Mouse (Mus musculus): ENCODE results near the gene Troap.

Troap gene

DNA sequence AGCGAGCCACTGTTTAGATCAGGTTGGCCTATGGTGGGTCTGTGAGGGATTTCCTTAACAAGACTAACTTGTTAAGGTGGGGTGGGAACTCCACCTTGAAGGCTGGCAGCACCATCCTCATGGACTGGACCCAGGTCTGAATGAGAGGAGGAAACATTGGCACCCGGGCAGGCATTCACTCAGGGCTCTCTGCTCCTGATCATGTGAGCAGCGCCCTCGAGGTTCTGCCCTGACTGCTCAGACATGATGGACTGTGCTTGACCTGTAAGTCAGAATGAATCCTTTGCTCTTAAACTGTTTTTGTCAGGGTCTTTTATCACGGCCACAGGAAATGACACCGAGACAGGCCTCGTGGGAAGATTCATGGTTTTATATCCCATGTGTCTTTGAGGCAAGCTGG lies 30.9 kb downstream of the Troap start:
- in situ Hi-C loops (cut with MboI; ENCODE audit: unreplicated experiment in 2 of 2): loop anchor here in 1 of 2 experiments (10.0 kb wide), 1 partner anchor 210 kb away; the partner anchor contains the start of genes Dhh and Rhebl1

DNA sequence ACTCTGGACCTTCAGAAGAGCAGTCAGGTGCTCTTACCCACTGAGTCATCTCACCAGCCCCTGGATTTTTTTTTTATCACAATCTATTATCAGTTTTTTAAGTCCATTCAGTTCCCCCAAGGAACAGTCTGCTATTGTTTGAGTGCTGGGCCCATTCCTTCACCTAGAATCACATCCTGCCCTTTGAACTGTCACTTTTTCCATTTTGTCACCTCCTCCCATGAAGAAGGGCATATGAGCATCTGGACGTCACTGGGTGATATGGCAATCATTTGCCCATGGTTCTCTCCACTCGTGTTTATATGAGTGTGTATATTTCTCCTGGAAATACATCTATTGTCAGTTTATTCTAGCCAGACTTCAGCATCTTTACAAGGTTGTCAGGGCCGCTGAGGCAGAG lies 33.5 kb downstream of the Troap start:
- in situ Hi-C loops (cut with MboI; ENCODE audit: unreplicated experiment in 2 of 2): loop anchor here in 1 of 2 experiments (10.0 kb wide), 1 partner anchor 213 kb away; the partner anchor contains the start of genes Dhh and Rhebl1

GRCm38 (mm10) chr15:99111139-99111538 lies 36.8 kb downstream of the Troap start:
- in situ Hi-C loops (cut with MboI; ENCODE audit: unreplicated experiment in 2 of 2): no loop called here

- in situ Hi-C loops (cut with MboI; ENCODE audit: unreplicated experiment in 2 of 2): no loop called here
Measured at GRCm38 (mm10) chr15:99111809-99112208, 37.4 kb downstream of the Troap start.

DNA sequence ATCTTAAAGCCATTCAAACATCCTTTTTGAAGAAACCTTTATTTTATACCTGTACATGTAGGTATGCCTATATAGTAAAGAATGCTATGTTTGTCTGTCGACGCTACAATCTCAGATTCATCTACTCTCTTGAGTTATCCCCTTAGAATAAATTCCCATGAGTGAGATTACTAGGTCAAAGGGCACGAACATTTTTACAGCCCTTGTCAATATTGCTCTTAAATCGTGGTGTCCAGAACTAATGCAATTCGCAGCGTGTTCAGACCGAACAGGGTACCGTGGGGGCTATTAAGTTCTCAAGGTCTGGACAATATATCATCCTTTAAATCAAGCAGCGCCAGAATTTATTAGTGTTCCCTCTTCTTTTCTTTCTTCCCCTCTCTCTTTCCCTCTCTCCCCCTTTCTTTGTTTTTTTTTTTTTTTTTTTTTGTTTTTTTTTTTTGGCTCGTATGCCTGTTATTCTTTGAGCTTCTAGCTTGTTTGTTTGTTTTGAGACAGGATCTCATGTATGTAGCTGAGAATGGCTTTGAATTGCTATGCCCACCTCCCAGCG lies 38.5 kb downstream of the Troap start:
- in situ Hi-C loops (cut with MboI; ENCODE audit: unreplicated experiment in 2 of 2): no loop called here

DNA sequence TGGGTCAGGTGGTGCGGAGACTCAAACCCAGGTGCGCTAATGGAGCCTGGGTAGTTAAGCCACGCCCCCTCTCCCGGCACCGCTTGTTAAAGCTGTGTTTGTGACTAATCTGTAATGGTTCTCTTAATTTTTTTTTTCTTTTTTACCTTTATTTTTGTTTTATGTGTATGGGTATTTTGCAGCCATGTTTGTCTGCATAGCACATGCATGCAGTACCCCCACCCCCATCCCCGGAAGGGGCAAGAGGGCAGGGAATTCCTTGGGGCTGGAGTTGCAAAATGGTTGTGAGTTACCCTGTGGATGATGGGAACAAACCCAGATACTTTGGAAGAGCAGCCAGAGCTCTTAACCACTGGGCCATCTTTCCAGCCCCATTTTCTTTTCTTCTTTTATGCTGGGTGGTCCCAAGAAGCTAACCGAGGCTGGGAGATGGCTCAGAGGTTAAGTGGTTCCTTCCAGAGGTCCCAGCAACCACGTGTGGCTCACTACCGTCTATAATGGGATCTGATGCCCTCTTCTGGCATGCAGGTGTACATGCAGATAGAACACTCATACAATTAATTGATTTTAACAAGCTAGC lies 39.1 kb downstream of the Troap start:
- in situ Hi-C loops (cut with MboI; ENCODE audit: unreplicated experiment in 2 of 2): no loop called here

DNA sequence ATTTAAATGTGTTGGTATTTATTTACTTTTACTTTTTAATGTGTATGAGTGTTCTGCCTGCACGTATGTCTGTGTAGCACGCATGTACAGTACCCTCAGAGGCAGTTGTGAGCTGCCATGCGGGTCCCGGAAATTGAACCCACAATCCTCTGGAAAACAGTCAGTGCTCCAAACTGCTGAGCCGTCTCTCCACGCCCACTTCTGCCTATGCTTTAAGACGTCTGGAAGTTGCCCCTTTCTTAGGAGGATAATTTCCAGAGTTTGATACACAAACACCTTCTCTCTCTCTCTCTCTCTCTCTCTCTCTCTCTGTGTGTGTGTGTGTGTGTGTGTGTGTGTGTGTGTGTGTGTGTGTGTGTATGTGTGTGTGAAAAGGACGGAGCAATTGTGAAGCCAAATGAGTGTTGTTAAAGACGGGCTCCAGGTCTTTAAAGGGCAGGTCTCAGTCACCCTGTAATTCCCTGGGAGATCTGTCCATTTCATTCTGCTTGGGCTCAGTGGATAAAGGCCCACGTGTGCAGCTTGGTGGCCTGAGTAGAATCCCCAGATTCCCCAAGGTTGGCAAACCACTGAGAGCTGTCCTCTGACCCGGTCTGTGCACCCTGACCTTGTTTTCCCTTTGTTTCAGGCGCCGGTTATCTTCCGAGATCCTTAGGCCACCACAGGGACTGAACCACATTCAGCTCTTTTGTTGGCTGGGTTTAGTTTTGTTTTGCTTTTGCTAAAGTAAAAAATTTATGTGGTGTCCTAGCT lies 40.1 kb downstream of the Troap start:
- in situ Hi-C loops (cut with MboI; ENCODE audit: unreplicated experiment in 2 of 2): no loop called here

- in situ Hi-C loops (cut with MboI; ENCODE audit: unreplicated experiment in 2 of 2): no loop called here
Measured at GRCm38 (mm10) chr15:99115065-99115423, 40.7 kb downstream of the Troap start.

DNA sequence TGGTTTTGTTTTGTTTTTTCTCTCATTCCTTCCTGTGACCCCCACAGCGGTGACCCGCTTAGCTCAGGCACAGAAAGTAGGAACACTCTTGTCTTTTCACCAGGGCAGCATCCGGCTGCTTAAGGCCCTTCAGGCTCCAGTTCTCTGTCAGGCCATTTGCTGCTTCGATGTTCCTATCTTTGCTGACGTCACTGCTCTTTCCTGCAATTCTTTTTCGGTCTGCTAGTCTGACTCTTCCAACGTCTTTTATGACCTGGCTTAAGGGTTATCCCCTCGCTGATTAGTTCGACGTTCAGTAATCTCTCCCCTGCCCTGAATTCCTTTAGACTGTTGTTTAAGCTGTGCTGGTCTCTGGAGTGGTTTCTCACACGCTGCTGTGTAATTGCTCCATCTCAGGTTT lies 42.2 kb downstream of the Troap start:
- in situ Hi-C loops (cut with MboI; ENCODE audit: unreplicated experiment in 2 of 2): no loop called here

DNA sequence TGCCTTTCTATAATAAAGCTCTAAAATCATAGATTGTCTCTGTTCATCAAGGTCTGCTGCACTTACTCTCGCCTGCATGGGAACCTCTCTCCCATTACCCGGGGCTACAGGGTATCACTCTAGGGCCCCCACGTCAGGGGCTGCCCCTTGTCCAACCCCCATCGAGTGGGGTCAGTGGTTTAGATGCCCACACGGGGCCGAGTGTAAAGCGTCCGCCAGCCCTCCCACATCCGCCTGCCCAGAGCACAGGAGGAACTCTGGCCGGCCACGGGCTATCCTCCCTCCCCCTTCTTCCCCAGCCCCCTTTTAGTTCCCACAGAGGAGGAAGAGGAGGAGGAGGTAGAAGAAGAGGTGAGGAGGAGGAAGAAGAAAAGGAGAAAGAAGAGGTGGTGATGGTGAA lies 46.4 kb downstream of the Troap start:
- in situ Hi-C loops (cut with MboI; ENCODE audit: unreplicated experiment in 2 of 2): no loop called here

DNA sequence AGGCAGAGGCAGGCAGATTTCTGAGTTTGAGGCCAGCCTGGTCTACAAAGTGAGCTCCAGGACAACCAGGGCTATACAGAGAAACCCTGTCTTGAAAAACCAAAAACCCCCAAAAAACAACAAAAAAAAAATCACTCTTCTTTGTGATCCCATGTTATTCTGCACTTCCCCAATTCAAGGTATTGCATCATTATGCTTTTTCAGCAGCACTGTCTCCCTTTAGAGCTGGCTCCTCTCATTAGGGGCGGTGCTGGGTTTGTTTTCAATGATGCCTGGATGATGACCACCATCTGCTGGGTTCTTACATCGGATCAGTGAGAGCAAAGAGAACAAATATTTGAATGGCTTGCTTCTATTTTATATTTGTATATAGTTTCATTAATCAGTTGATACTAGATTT lies 48.3 kb downstream of the Troap start:
- in situ Hi-C loops (cut with MboI; ENCODE audit: unreplicated experiment in 2 of 2): no loop called here

DNA sequence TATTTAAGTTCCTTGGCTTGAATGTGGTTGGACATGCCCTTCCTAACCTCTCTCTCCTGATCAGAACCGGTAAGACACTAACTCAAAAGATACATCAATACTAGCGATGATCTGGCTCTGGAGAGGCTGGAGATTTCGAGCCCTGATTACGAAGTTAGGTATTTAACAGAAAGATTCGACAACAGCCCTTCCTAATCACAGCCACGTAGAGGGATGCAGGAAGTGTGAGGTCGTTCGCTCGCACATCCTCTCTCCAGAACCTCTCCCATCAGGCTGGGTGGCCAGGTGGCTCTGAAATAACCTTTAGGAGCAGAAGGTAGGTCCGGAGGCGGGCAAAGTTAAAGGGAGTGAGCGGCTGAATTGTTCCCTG lies 51.3 kb downstream of the Troap start, which contains the start of gene Spats2:
Spats2 (plus strand) TSS at position 206 of the 370 bp plus-strand sequence.
- in situ Hi-C loops (cut with MboI; ENCODE audit: unreplicated experiment in 2 of 2): no loop called here

DNA sequence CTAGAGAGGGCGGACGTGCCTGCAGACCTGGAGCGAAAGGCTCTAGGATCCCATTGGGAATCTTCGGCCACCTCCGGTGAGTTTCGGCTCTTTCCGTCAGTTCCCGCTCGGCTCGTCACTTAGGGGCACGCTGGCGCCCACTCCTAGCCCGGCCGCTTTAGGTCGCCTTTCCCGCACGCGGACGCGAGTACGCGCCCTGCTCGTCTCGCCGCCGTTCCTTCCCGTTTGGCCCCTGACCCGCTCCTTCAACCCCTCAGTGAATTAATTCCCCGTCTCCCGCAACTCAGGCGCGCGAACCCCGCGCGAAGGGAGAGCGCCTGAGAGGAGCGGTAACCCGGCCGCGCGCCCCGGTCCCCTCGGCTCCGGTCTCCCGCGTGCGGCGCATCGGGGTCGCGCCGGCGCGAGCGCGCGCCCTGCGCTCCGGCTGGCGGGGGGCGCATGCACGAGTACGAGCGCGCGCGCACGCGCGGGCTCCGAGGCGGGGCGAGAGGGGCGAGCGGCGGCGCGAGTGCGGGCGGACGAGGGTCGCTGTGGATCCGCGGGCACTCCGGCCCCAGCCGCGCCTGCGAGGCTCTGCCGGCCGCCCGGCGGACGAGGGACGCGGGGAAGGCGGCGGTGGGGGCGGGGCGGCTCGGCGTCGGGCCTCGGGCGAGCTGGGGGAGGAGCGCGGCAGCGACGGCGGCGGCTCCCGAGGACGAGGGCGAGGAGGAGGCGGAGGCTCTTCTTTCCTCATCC lies 51.9 kb downstream of the Troap start:
- in situ Hi-C loops (cut with MboI; ENCODE audit: unreplicated experiment in 2 of 2): no loop called here

DNA sequence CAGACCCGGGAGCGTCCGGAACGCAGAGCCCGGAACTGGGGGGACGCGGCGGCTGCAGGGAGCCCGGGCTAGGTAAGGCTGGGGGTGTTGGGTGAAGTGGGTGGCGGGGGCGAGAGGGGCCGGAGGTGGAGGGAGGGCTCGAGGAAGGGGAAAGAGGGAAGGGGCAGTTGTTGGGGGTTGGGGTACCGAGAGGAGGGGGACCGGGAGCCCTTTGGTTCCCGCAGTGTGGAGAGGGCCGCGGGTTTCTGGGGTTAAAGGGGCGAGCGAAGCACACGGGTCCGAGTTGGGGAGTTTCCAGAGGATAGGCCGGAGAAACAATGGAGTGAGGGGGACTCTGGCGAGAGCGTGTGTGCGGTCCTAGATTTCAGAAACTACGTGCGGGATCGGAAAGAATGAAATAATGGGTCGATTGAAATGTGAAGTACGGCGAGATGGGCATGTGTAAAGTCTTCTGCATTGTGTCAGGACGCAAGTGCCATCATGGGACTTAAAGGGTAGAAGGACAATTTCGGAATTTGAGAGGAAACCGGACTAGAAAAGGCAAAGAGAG lies 52.5 kb downstream of the Troap start:
- in situ Hi-C loops (cut with MboI; ENCODE audit: unreplicated experiment in 2 of 2): no loop called here

- in situ Hi-C loops (cut with MboI; ENCODE audit: unreplicated experiment in 2 of 2): no loop called here
Measured at GRCm38 (mm10) chr15:99127851-99128522, 53.6 kb downstream of the Troap start.

DNA sequence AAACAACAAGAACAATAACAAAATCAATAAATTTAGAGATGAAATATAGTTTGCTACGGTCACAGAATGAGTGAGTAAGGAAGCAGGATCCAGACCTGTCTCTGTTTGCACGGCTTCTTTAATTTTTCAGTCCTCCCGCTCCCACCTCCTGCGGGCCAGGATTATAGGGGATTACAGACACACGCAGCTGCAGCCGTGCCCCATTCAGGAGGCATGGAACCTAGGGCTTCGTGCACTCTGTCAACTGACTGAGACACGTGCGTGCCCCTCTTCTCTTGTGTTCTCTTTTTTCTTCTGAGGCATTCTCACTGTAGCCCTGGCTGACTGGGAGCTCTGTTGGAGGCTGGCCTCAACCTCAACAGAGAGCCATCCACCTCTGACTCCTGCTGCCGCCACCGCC lies 55.1 kb downstream of the Troap start:
- in situ Hi-C loops (cut with MboI; ENCODE audit: unreplicated experiment in 2 of 2): no loop called here

DNA sequence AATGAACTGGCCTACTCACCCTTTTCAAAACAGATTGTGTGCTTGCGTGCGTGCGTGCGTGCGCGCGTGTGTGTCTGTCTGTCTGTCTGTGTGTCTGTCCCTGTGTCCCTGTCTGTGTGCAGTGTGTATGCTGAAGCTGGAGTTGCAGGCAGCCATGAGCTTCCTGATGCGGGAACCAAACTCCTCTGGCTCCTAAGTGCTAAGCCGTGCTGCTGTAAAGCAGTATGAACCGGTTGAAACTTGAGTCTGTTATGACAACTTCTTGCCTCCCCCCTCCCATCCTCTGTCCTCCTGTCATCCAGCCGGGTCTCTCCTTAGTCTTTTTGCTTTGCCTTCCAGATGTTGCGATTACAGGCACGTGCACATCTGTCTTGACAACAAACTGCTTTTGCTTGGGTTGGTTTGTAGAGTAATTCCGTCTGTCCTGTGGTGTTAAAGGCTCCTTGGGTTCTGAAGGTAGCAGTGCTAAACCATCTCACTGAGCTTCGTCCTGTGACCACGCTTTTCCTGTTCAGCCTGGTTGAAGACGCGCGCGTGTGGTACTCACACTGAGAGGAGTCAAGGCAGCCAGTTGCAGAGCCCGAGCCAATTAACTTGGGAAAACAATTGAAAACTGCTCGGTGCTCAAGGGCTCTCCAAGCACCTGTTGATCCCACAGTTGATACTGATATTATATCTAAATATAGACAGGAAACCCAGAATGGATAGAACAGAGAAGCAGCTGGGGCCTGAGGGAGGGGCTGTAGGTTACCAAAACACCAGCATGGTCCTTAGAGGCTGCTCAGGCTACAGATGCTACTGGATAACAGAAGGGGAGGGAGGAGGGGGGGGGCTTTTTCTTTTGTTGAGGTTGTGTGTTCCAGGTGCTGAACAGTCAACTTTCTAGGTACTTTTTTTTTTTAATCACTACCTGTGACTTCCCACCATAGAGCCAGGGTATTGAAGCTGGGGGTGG lies 55.9 kb downstream of the Troap start:
- in situ Hi-C loops (cut with MboI; ENCODE audit: unreplicated experiment in 2 of 2): no loop called here
